Mouse (Mus musculus): ENCODE results near the gene Rbks.
"Not testable (repeated sequence)": the region's sequence is repeated elsewhere in the genome, so short reads cannot be mapped to it uniquely, and the experiment has no call there.

Gene Rbks

GRCm38 (mm10) chr5:31614339-31615025 is 82.9 kb downstream of the Rbks start:
- DNase-seq, result no peak

GRCm38 (mm10) chr5:31613852-31614286 is 83.6 kb downstream of the Rbks start:
- peak; percentile 84 to 87 for DNase-seq

- DNase-seq, result no peak
Measured at GRCm38 (mm10) chr5:31611186-31611585, 86.2 kb downstream of the Rbks start.

- no peak for DNase-seq
Measured at GRCm38 (mm10) chr5:31610376-31611086, 86.9 kb downstream of the Rbks start.

- DNase-seq, result no peak
Measured at GRCm38 (mm10) chr5:31606151-31606550, 91.3 kb downstream of the Rbks start.

GRCm38 (mm10) chr5:31603766-31604165 is 93.7 kb downstream of the Rbks start:
- DNase-seq, result no peak

- no peak for DNase-seq
Measured at GRCm38 (mm10) chr5:31602377-31602776, 95.0 kb downstream of the Rbks start.

- no peak for DNase-seq
Measured at GRCm38 (mm10) chr5:31601162-31601722, 96.2 kb downstream of the Rbks start.

- no peak for DNase-seq
Measured at GRCm38 (mm10) chr5:31599161-31599560, 98.3 kb downstream of the Rbks start.

GRCm38 (mm10) chr5:31598579-31598978 is 98.8 kb downstream of the Rbks start:
- DNase-seq, result peak; percentile 11 to 20

- no peak for DNase-seq
Measured at GRCm38 (mm10) chr5:31598121-31598520, 99.3 kb downstream of the Rbks start.

GRCm38 (mm10) chr5:31597430-31597944 is 99.9 kb downstream of the Rbks start:
- no peak for DNase-seq

GRCm38 (mm10) chr5:31596481-31597429 is 100.7 kb downstream of the Rbks start, which contains the start of gene Mrpl33:
TSS of gene Mrpl33 (plus strand) at chr5:31596935.
- peak; percentile 56 to 65 for DNase-seq

GRCm38 (mm10) chr5:31595868-31596267 is 101.6 kb downstream of the Rbks start:
- DNase-seq, result no peak

GRCm38 (mm10) chr5:31591122-31591521 is 106.3 kb downstream of the Rbks start:
- no peak for DNase-seq

GRCm38 (mm10) chr5:31589711-31590319 is 107.6 kb downstream of the Rbks start:
- no peak for DNase-seq

GRCm38 (mm10) chr5:31588672-31589071 is 108.8 kb downstream of the Rbks start:
- DNase-seq, result not testable (repeated sequence)

- no peak for DNase-seq
Measured at GRCm38 (mm10) chr5:31588016-31588415, 109.4 kb downstream of the Rbks start.

- no peak for DNase-seq
Measured at GRCm38 (mm10) chr5:31585526-31585925, 111.9 kb downstream of the Rbks start.

GRCm38 (mm10) chr5:31583261-31583660 is 114.2 kb downstream of the Rbks start:
- DNase-seq, result no peak

- no peak for DNase-seq
Measured at GRCm38 (mm10) chr5:31581932-31582331, 115.5 kb downstream of the Rbks start.

GRCm38 (mm10) chr5:31581263-31581662 is 116.2 kb downstream of the Rbks start:
- no peak for DNase-seq

All from cerebellum, adult 18-20 months (tissue).